Mouse (Mus musculus) frontal cortex, postnatal 36 days (tissue): ENCODE data around the gene Gpr19.

Experiments
- DNase-seq, 2 experiments: peaks; one replicate each; pipeline ENCODE4 v3.0.0; 2022; ENCODE audit warnings: low spot score in 2 of 2

The Gpr19 gene

DNA sequence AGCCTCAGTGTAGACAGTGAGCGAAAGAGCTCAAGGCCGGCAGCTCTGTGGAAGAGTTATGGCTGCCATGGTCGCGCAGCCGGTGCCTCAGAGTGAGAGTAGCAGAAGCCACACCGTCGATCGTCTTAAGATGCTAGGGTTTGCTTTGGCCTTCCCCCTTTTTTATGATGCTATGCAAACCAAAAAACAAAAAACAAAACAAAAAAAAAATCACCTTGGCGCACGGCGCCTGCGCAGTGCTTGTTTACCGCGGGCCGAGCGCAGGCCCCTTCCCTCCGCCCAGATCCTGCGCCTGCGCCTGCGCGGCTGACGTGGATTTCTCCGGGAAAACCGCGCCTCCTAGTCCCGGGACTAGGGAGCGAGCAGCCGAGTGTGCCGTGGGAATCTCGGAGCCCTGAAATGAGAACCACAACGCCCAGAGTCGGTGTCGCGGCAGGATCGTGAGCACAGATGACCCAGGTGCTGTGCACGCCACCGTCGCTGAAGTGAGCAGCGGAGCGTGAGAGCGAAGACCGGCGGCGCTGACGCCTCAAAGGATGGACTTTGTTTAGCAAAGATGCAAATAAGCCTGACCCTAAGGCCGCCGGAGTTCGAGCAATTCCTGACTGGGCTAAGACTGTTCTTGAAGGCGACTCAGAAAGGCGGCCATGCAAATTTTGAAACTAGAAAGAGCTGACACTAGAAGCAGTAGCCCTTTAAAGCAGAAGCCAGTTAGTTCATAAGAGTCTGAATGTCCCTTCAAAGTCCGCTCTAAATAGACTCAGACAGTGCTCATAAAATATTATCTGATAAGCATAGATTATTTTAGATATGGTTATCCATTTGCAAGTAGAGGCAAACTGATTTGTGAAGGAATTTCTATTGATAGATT is at the start of gene Gpr19:
TSS of gene Gpr19 (minus strand) at position 484 of the 871 bp plus-strand sequence.
- DNase-seq, result peak; percentile 83 to 87

DNA sequence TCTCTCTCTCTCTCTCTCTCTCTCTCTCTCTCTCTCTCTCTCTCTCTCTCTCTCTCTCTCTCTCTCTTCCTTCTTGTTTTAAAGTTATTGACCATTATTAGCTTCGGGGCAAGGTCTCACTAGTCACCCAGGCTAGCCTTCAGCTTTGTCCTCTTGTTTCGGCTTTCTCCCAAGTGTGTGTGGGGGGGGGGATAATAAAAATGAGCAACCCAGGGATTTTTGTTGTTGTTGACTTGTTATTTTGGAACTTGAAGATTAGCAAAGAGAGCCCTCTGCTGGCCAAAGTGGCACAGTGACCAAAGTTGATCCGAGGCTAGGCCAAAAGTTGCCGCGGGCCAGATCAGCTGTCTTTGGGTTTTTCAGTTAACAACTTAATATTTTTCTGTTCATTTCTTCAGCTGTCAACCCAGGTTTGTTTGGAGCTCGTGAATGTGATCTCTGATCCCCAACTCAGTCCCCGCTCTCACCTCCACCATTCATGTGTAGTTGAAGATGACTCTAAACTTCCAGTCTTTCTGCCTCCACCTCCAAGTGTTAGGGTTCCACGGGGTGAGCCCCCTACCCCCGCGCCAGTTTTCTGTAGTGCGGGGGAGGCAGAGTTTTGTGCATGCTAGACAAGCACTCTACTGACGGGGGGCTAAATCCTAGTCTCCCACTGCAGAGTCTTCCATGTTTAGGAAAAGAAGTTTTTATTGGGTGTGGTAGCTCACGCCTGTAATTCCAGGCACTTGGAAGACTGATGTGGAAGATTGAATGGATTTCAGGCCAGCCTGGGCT is 49.1 kb upstream of the Gpr19 start:
- peak; percentile 56 to 64 for DNase-seq

DNA sequence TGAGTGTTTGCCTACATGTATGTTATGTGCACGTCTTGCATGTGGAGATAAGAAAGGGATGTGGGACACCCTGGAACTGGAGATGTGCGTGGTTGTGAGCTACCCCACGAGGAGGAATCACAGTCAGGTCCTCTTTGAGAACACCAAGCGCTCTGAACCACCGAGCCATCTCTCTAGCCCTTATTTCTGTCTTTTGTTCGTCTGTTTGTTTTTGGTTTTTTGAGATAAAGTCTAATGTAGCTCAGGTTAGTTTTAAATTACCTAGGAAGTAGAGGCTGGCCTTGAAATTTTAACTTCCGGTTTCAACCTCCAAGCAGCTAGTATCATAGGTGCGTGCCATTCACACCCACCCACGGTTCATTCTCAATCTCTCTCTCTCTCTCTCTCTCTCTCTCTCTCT is 48.5 kb upstream of the Gpr19 start:
- DNase-seq, result no peak

DNA sequence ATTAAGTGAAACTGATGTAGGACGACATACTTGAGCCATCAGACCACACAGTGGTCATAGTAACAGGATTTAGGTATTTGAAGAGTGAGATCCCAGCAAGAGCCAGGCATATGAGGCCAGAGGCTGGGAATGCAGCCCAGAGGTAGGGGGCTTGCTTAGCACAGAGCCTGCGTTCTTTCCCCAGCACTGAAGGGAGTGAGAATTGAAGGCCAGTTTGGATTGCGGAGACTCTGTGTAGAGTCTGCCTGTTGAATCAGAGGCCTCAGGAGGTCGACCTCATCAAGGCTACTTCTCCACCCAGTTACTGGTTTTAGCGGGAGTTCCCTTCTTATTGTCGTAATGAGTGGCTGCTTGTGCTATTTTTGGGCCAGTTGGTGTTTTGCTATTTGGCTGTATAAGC is 47.7 kb upstream of the Gpr19 start:
- DNase-seq, result no peak

DNA sequence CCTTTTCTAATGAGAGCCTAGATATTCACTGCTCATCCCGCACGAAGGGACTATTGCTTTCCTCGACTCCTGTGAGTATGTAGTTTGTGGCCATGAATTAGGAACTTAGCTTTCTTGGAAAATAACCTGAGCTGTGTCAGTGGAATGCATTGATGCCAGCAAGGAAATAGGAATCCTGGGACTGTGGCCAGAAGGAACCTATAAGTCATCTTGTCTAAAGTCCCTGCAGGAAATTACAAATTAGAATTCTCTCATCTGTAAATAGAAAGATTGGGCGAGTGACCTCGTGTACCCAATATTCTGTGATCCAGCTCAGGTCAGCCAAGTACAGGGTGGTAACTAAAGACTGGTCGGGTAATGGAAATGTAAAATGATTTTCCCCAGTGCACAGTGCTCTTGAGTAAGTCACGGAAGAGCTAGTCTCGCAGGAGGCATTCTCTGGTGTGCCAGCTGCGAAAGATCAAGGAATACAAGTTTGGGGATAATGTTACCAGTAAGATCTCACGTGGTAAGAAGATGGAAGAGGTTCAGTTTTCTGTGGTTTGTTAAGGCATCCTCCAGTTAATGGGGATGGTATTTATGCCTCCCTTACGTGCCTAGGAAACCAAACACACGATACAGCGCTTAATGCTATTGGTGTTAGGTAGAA is 45.5 kb upstream of the Gpr19 start:
- no peak for DNase-seq

DNA sequence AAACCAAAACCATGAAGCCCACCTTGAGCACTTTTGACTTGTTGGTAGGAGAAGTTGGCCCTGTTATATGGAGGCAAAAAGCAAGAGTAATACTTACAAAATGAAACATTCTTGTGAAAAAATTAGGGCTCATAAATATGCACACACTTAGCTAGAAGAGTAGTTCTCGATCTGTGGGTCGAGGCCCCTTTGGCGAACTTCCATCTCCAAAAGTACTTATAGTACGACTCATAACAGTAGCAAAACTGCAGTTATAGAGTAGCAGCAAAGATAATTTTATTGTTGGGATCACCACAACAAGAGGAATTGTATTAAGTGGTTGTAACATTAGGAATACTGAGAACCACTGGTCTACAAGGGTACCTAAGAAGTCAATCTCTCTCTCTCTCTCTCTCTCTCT is 41.4 kb upstream of the Gpr19 start:
- no peak for DNase-seq

DNA sequence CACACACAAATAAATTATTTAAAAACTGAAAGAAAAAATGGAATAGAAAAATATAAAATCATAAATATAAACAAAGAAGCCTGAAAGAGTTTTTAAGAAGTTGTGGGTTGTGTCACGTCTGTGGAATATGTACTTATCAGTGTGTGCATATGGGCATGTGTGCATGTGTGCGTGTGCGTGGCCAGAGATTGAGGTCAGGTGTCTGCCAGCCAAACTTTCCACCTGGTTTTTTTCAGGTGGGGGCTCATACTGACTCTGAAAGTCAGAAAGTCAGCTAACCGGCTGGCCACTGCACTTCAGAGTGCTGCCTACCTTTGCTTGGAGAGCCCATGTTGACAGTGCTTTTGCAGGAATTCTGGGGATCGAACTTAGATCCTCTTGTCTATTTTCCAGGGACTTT is 35.9 kb upstream of the Gpr19 start:
- no peak for DNase-seq

DNA sequence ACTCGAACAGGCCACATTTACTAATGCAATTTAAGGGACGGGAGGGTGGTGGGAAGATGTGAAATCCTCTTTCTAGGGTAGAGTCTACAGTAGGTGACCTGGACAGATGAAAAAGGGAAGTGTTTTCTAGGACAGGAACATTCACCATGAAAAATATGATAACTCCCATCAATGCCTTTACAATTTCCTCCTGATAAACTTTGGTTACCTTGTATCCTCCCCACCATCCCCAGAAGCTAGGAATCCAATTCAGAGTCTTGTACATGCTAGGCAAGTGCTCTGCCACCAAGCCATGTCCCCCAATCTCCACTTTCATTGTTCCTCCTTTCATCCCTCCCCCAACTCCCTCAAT is 34.8 kb upstream of the Gpr19 start:
- DNase-seq, result no peak

DNA sequence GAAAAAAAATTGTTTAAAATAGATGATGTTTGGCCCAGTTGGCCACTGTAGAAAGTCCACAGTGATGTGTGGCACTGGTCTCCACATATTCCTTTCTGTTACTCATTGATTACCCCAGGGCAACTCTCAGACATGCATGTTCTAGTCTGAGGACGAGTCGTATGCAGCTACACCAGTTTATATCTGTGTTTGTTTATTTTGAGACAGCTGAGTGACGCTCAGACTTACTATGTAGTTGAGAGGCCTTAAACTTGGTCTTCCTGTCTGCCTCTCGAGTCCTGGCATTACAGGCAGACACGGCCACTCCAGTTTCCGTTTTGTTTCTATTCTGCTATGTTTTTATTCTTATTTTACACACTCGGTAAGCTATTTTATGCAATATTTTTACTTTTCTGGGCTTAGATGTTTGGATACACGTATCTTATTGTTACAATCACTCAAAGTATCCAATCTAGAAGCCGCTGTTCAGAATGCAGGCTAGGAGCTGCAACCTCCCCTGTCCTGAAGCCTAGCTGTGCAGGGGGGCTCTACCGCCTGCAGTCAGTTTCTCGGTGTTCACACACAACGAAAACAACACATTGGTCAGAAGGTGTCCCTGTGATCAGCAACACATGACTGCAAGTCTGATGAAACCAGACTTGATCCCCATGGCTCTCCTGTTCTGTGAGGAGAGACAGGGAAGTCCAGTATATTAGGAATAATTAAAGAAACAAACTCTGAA is 34.3 kb upstream of the Gpr19 start:
- DNase-seq, result no peak

DNA sequence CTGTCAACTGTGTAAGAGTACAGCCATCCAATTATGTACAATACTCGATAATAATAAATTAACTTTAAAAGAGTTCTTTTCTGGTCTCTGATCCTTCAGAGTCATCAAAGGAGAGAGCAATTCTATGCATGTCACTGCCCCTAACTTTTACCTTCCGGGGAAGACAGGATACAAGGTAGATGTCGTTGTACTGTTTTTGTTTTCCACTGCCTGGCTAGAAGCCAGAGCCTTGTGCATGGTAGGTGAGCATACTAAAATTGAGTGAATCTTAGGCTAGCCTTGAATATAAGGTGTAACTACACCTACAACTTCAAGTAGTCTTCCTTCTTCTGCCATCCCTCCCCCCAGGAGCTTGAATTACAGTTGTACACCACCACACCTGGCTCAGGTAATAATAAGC is 32.8 kb upstream of the Gpr19 start:
- DNase-seq, result no peak

DNA sequence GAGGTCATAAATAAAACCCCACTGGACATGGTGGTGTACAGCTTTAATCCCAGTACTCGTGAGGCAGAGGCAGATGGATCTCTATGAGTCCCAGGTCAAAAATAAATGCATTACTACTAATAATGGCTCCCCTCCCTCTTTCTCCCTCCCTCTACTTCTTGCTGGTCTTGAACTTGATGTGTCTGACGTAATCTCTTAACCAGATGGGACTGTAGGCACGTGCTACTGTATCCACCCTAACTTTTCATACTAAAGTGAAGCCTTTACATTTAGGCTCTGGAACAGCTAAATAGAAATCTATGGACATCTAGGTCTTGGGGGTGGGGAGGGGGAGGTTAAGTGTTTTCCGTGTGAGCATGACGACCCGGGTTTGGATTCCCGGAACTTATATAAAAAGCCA is 32.0 kb upstream of the Gpr19 start:
- DNase-seq, result no peak

DNA sequence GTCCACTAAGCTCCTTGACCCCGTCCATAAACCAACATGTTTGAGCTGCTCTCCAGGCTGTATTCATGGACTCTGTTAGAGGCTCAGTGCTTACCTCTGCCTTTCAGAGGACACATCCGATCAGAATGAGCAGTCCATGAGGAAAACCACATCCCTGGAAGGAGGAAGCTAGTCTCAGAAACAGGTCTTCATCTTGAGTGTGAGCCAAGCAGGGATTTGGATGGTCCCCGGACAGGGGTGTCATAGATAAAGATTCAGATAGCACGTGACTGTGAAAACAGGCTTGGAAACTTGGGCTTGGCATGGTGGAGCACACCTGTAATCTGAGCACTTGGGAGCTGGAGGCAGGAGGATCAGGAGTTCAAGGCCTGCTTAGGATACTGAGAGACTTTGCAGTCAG is 31.5 kb upstream of the Gpr19 start:
- no peak for DNase-seq

DNA sequence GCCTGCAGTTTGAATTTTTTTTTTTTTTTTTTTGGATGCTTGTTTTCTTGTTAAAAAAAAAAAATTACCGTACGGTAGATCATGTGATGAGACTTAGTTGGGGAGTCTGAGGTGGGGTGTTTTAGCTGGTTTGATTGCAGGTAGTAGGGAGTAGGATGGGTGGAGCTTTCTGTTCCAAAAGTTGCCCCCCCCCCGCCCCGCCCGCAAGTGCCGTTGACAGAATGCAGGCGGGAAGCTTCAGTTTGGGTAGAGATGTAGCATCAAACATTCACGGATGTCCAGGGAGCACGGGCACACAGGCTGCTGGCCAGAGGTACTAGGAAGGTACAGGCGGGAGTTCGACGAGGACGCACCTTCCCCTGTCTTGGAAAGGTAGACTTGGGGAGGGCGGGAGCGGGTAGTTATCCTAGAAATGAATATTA is 30.5 kb upstream of the Gpr19 start:
- DNase-seq, result no peak

DNA sequence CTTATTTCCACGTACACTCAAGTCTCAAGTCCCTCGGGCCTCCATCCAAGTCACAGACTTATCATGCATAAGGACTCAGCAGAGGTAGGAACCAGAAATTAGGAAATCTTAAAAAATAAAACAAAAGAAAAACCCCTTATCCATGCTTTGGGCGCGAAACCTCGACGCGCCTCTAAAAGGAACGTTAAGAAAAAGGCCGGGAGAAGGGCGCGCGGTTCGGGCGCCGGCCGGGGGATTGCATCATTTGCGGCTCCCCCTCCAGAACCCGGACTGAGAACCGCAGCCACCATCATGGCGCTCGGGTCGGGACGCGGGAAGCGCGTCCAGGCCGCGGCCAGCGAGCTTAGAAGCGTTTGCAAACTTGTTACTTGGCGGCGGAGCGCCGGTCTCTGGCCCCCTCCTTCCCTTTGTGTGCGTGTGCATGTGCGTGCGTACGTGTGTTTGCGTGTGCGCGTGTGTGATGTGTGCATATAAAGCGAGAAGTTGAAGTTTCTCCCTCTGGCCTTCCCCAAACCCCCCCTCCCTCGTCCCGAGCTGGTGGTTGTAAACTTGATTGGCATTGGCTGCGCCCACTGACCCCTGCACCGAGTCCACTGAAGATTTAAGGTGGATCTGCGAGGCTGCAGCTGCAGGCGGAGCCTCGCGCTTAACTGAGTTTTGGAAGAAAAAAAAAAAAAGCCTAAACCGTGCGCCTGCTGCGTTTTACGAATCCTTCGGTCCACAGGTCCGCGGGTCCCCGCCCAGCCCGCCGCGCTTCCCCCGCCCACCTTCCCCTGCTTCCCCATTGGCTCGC is 29.9 kb upstream of the Gpr19 start:
- DNase-seq, result peak; percentile 50 to 58

DNA sequence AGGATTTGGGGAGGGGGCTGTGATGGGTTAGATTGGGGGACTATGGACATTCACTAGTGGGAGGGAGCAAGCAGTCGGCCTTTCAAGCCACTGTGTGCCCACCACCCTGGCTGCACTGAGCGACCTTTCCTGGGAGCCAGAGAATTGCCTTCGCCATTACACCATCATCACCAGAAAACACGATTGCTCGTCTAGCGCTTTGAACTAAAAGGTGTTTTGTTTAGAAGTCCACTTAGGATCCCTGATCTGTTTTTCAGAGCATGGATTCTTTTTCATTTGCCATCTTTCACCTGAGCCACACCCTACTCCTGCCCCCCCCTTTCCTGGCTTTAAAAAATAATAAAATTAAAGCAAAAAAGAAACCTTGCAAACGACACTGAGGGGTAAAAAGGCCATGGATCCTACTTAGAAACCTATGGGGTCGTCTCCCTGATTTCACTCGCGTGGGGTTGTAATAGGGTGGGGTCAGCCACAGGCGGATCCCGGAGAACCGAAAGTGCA is 29.3 kb upstream of the Gpr19 start:
- no peak for DNase-seq

DNA sequence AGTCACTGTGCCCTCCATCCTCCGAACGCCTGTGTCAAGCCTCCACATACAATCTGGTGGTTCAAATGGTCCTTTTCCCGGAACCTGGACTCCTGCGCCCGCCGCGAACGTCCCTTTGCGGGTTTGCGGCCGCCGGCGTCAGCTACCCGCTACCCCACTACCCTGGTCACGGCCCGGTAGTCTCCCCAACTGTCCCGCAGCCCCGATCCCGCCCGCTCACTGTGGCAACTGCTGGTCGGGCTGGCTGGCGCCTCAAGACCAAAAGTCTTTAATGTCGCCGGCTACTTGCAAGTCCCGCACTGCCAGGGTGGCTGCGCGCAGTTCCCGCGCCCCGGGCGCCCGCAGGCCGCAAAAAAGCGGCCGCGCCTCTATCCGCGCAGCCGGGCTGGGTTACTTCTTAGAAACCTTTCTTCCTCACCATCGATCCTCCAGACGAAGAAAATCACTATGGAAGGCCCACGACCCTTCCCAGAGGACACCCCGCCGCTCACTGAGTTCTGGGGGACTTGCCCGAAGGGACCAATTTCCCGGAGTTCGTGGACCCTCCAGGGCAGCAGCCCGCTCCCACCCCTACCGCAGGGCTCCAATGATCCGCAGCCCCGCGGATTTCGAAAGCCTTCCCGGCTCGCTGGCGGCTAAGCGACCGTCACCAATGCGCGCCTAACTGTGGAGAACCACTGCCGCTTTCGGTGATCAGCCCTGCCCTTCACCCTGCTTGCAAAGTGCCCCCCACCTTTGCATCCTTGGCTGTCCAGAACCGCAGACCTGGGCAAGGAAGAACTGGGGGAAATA is 28.6 kb upstream of the Gpr19 start:
- peak; percentile 40 to 43 for DNase-seq

DNA sequence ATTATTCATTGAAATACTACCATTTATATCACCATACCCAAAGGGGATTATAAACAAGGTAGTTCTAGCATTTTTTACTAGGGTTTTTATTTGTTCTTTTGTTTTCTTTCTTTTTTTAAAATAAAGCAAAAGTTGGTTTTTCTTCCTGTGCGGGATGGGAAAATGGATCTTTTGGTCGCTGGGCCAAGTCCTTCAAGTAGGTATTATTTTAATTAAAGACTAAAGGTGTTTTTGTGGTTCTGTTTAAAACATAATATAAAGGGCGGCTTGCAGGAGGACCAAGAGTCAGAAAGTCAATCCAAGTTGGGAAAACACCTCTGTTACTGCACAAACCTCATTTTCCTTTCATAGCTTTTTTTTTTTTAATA is 27.9 kb upstream of the Gpr19 start:
- no peak for DNase-seq

DNA sequence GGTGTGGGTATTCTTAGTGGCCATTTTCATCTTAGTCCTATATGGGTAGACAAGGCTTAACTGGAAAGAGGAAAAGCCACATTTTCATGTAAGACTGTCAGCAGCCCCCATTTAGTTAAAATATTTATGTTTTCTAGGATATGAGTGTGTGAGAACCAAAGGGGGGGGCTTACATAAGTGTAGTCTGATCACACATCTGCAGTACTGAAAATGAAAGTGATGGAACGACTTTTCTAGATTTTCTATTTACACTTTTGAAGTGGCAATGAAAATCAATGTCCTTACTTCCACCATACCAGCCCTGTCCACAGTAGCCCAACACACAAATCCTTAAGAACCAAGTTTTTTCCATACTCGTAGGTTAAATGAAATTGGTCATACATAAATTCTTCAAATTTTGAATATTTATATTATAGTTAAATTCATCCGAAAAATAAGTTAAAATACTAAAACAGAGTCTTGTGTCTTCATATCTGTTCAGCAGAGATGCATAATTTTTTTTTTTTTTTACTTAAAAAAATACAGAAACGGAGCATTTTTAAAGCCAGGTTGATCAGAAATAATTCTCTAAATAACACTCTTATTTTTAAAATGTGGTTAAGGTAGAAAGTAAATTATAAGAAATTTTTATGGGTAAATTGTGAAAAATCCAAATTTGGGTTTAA is 27.4 kb upstream of the Gpr19 start:
- no peak for DNase-seq

DNA sequence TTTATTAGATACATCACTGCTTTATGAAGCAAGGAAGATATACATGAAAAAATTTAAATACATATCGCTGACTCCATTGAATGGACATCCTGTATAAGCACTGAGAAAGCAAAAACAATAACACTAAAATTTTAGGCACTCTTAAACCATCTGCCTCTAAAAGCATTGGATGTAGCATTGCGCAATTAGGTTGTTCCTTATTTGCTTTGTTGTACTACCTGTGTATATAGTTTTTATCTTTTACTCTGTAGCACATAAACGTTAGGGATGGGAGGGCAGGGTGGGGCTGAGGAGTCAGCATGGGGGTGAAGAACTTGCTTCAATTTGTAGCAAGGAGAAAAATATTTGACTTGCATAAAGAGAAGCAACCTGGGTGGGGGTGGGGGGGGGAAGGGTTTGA is 25.9 kb upstream of the Gpr19 start:
- no peak for DNase-seq

DNA sequence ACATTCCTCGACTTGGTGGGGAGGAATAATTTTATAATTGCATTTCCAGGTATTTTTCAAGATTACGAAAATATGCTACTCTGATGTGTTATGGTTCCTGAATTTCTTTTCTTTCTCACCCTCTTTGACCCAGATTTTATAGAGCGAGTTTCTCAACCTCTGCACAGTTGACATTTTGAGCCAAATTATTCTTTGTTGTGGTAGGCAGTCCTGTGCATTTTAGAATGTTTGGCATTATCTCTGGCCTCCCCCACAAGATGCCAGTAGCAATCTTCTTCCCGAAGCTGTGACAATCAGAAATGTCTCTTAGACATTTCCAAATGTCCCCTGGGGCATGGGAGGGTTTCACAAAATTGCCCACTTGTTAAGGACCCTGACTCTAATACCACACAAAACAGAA is 25.3 kb upstream of the Gpr19 start:
- DNase-seq, result no peak
